Mouse (Mus musculus) forebrain, embryonic 16.5 days (tissue): ENCODE results near the gene Mgmt. TPM values are rescaled to one million over a fixed set of nuclear protein-coding genes. Genes with fewer than 3 reads are reported as not detected.

Experiments
- ATAC-seq: fragments of 200-750 bp; cut with Nextera tagmentation; 2 replicates; pipeline ENCODE4 v1.8.0; 2017; ENCODE audit warnings: mild to moderate bottlenecking, moderate library complexity
- H3K27ac ChIP-seq: fragments of 300-500 bp; sonication (generic); 2 replicates; pipeline ENCODE4 v1.5.1; 2014; ENCODE audit warnings: low read length, control low read depth
- H3K27me3 ChIP-seq: fragments of 300-500 bp; sonication (generic); replicated peaks from 2 replicates; pipeline ENCODE4 v1.6.1; 2014; ENCODE audit warnings: low read length; ENCODE audit not compliant: control insufficient read depth, insufficient read depth
- H3K36me3 ChIP-seq: fragments of 300-500 bp; sonication (generic); 2 replicates; pipeline ENCODE4 v1.6.1; 2014; ENCODE audit not compliant: control insufficient read depth, insufficient read depth
- H3K4me1 ChIP-seq: fragments of 300-500 bp; sonication (generic); replicated peaks from 2 replicates; pipeline ENCODE4 v1.6.1; 2014; ENCODE audit warnings: low read length; ENCODE audit not compliant: control insufficient read depth, insufficient read depth
- H3K4me2 ChIP-seq: fragments of 300-500 bp; sonication (generic); 2 replicates; pipeline ENCODE4 v1.6.1; 2014; ENCODE audit warnings: mild to moderate bottlenecking, low read length, control low read depth
- H3K4me3 ChIP-seq: fragments of 300-500 bp; sonication (generic); replicated peaks from 2 replicates; pipeline ENCODE4 v1.5.1; 2014; ENCODE audit warnings: mild to moderate bottlenecking, low read length, control low read depth
- H3K9ac ChIP-seq: fragments of 300-500 bp; sonication (generic); replicated peaks from 2 replicates; pipeline ENCODE4 v1.6.1; 2014; ENCODE audit warnings: low read depth, low read length, control low read depth
- H3K9me3 ChIP-seq: fragments of 300-500 bp; sonication (generic); 2 replicates; pipeline ENCODE4 v1.6.1; 2016; ENCODE audit warnings: low read length; ENCODE audit not compliant: control insufficient read depth
- WGBS: fragments of 180-500 bp; shearing (Covaris S2); extraction: QIAGEN DNeasy Blood & Tissue Kit; methylation state at CpG from one replicate; pipeline ENCODE4 v1.1.7; 2014; 5-methylcytosine and 5-hydroxymethylcytosine counted together
- polyA plus RNA-seq: library from polyadenylated mRNA; unstranded; fragments of >200 nt; fragmentation: Nextera tagmentation; extraction: Ambion mirVana; gene quantifications from 2 replicates; pipeline ENCODE4 v1.2.1, GENCODE M21; 2015

Gene Mgmt
- polyA plus RNA-seq, 1 experiment from 2014 or later, result 1.2 TPM

DNA sequence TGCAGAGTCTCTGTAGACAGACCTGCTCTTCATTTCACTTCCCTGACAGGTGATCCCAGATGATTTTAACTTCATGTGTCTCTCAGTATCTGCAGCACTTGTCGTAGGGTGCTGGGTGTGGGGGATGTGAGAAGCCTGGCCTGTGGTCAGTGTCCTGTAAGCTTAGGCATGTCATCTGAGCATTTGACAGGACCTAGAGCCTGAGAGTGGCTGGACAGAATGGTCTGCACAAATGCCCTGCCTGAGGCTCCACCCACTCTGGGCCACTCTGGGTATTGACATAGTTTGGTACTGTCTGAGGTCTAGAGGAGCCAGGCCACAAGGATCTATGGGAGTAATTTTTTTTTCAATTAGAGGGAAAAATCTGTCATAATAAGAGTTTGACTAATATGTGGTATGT is 942 bp downstream of the Mgmt start:
- no peak overlapping the region for H3K4me2 ChIP-seq
- no peaks in the 10 kb centered on the region for H3K27me3 ChIP-seq
- H3K9me3 ChIP-seq, result no peaks in the 10 kb centered on the region
- peaks cover 4% of the 10 kb centered on the region; the same call in 1 of the 2 replicates for H3K4me1 ChIP-seq
- 100% methylated on average over 1 of the region's 1 CpGs for WGBS
- H3K9ac ChIP-seq, result no peak overlapping the region
- H3K4me3 ChIP-seq, result no peak overlapping the region
- no peak overlapping the region for H3K27ac ChIP-seq
- H3K36me3 ChIP-seq, result no peaks in the 10 kb centered on the region
- no peak for ATAC-seq

DNA sequence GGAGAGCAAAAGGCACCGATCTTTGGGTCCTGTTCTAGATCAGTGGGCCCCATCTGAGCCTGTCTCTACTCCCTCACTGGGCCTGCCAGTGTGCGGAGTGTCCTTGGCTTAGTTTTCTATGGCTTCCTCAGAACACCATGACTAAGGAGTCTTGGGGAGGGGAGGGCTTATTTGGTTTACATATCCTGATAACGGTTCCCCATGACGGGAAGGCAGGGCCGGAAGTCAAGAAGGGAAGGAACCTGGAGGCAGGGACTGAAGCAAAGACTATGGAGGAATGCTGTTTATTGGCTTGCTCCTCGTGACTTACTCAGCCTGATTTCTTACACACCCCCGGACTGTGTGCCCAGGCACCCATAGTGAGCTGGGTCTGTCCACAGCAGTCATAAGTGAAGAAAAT is 1.4 kb downstream of the Mgmt start:
- no peak for ATAC-seq
- peaks cover 4% of the 10 kb centered on the region; the same call in 1 of the 2 replicates for H3K4me1 ChIP-seq
- H3K27me3 ChIP-seq, result no peaks in the 10 kb centered on the region
- H3K9ac ChIP-seq, result no peak overlapping the region
- H3K4me3 ChIP-seq, result no peak overlapping the region
- WGBS, result 98% methylated on average over 7 of the region's 7 CpGs
- H3K9me3 ChIP-seq, result no peaks in the 10 kb centered on the region
- no peaks in the 10 kb centered on the region for H3K36me3 ChIP-seq
- no peak overlapping the region for H3K27ac ChIP-seq
- H3K4me2 ChIP-seq, result no peak overlapping the region

DNA sequence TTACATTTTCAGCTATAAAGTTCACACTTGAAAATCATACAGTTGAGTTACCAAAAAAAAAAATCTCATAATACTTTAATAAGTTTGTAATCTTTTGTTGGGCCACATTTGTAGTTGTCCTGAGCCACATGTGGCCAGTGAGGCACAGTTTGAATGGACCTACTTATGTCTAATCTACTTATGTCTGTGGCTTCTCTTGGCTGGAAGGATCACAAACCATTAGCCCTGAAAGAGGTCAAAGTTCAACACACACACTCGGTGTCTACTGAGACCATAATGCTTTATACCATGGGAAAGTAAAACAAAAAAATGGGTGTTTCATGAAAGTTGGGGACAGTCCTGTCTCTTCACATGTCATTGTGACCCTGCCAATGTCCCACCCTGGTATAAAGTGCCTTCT is 3.1 kb downstream of the Mgmt start:
- Histone ChIP-seq H3K36me3 (no peaks in the 10 kb centered on the region), H3K9ac (no peak overlapping the region), H3K27me3 (no peaks in the 10 kb centered on the region), H3K4me1 (peaks cover 4% of the 10 kb centered on the region; the same call in 1 of the 2 replicates), H3K9me3 (no peaks in the 10 kb centered on the region), H3K4me2 (no peak overlapping the region), H3K27ac (no peak overlapping the region), H3K4me3 (no peak overlapping the region)
- WGBS, result 23% methylated on average over 1 of the region's 1 CpGs
- no peak for ATAC-seq

DNA sequence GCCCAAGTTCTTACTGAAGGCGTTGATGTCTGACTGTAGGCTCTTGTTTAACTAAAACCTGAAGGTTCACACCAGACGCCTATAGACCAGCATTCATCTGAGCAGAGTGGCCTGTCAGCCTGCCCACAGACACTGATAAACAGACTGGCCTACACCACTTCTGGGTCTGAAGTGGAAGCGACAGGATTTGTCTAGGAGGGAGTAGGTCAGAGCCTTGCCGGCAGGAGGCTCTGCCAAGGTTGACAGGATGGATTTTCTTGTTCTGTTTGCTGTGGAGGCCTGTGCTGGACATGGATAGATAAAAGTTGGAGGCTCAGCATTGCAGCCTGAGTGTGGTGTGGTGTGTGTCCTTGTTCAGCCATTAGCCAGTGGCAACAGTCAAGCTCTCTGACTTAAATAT is 3.6 kb downstream of the Mgmt start:
- Histone ChIP-seq H3K9me3 (no peaks in the 10 kb centered on the region), H3K36me3 (no peaks in the 10 kb centered on the region), H3K27ac (no peak overlapping the region), H3K4me1 (peaks cover 4% of the 10 kb centered on the region; the same call in 1 of the 2 replicates), H3K4me3 (no peak overlapping the region), H3K9ac (no peak overlapping the region), H3K27me3 (no peaks in the 10 kb centered on the region), H3K4me2 (no peak overlapping the region)
- 86% methylated on average over 4 of the region's 4 CpGs for WGBS
- no peak for ATAC-seq

DNA sequence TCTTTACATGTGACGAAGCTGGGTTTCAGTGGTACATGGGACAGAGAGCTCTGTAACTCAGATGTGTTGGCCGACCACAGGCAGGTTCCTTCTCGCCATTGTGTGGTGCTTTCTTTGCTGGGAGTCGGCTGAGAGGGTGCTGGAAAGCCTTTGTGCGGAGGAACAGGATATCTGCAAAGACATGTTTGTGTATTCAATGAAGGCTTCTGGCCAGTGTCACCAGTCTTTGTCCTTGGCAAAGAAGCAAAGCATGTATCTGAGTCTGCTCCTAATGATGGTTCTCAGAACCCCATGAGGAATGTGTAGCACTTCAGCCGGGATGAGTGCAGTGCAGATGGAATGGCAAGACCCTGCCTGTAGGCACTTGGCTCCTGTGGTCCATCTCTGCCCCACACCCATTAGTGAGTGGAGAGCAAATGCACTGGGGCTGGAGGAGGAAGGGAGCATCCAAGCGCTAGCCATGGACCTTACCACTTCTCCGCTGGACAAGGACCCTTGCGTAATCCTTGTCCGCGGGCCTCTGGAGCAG is 14.3 kb downstream of the Mgmt start:
- 90% methylated on average over 11 of the region's 11 CpGs for WGBS
- Histone ChIP-seq H3K27ac (no peak overlapping the region), H3K4me2 (no peak overlapping the region), H3K9me3 (no peaks in the 10 kb centered on the region), H3K4me3 (no peak overlapping the region), H3K4me1 (no peaks in the 10 kb centered on the region), H3K27me3 (no peaks in the 10 kb centered on the region), H3K9ac (no peak overlapping the region), H3K36me3 (no peaks in the 10 kb centered on the region)
- ATAC-seq, result no peak

DNA sequence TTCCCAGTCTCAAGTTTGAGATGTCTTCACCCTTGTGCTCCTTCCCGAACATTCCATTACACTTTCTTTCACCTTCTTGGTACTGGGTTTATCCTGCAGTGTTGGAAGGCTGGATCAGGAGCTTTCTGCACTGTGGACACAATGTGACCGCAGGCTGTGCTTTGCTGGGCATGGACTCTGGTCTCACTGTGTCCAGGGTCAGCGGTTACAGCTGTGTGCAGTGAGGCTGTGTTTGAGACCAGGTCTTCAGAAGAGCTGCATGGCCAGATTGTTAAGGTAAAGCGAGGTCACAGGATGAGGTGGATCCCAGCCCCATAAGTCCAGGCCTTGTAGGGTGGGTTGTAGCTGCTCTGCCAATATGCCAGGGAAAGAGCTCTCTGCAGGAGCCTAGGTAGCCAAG is 18.5 kb downstream of the Mgmt start:
- ATAC-seq, result no peak
- Histone ChIP-seq H3K36me3 (no peaks in the 10 kb centered on the region), H3K9ac (no peak overlapping the region), H3K4me2 (no peak overlapping the region), H3K4me1 (no peaks in the 10 kb centered on the region), H3K9me3 (no peaks in the 10 kb centered on the region), H3K27ac (no peak overlapping the region), H3K27me3 (no peaks in the 10 kb centered on the region), H3K4me3 (no peak overlapping the region)
- 97% methylated on average over 4 of the region's 4 CpGs for WGBS

DNA sequence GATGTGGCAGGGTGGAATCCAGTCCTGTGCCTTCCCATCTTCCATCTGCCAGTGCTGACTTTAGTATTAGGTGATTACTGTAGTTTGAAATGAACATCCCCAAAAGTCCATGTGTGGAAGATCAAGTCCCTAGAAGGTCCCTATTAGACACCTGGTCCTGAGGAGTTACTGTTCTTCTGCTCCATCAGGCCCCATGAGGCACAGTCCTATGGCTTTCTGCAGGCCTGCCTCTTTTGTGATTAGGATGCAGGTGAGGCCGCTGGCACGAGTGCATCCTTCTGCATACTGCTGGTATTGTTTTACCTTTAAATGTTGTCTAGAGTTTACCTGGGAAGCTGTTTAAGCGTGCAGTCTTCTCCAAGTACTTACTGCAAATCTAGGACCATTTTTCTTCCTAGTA is 21.6 kb downstream of the Mgmt start:
- no peak overlapping the region for H3K9ac ChIP-seq
- no peaks in the 10 kb centered on the region for H3K4me1 ChIP-seq
- no peak overlapping the region for H3K27ac ChIP-seq
- no peaks in the 10 kb centered on the region for H3K27me3 ChIP-seq
- ATAC-seq, result no peak
- no peaks in the 10 kb centered on the region for H3K9me3 ChIP-seq
- 86% methylated on average over 3 of the region's 3 CpGs for WGBS
- no peak overlapping the region for H3K4me2 ChIP-seq
- H3K4me3 ChIP-seq, result no peak overlapping the region
- H3K36me3 ChIP-seq, result no peaks in the 10 kb centered on the region

DNA sequence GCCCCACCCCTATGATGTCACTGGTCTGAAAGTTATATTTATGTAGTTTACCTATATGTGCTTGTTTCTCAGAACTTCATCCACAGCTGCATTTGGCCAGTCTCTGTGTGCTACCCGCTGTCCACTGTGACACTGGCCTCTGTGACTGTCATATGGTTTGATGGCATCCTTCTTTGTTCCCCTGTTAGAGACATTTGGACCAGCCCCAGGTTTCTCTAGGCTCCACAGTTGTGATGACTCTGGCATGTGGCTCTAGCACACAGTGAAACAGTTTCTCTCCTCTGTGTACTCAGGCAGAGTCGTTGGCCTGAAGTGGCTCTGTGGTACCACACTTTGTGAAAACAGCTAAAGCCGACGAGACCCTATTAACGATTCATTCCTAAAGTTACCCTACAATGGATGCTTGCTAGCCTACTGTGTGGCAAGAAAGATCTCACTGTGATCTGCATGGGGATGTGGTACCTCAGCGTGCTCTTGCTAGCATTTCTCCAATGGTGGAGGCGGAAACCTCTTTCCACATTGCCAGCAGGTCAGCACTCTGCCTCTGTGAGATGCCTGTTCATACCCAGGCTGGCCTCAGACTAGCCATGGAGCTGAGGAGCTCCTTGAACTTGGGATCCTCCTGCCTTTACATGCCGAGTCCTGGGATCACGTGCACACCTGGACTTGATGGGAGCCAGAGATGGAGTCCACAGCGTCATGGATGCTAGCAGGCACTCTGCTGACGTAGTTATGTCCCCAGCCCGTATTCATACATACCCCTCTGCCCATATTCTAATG is 26.8 kb downstream of the Mgmt start:
- Histone ChIP-seq H3K4me2 (no peak overlapping the region), H3K27me3 (no peaks in the 10 kb centered on the region)
- 89% methylated on average over 12 of the region's 12 CpGs for WGBS

DNA sequence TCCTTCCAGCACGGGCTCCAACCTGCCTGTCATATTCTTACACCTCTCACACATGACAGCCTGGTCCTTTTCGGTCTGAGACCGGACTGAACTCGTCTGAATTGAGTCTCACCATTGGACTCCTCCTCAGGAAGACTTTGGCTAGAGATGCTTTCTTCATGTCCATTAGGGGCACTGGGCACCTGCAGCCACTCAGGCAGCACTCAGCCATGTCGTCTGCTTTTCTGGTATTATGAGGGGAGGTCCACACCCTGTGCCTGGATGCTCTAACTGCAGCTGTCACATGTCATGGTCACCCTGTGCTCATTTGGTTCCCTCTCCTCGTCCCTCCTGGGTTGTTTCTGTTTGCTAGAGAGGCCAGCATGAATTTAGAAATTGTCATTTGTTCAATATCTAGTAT is 27.8 kb downstream of the Mgmt start:
- ATAC-seq, result no peak
- Histone ChIP-seq H3K4me1 (no peaks in the 10 kb centered on the region), H3K4me2 (no peak overlapping the region), H3K27me3 (no peaks in the 10 kb centered on the region), H3K27ac (no peak overlapping the region), H3K9me3 (no peaks in the 10 kb centered on the region), H3K4me3 (no peak overlapping the region), H3K9ac (no peak overlapping the region), H3K36me3 (no peaks in the 10 kb centered on the region)
- 89% methylated on average over 6 of the region's 6 CpGs for WGBS

More for the DNA sequence above, 26.8 kb downstream of the Mgmt start:
- Histone ChIP-seq H3K9ac (no peak overlapping the region), H3K4me1 (no peaks in the 10 kb centered on the region), H3K36me3 (no peaks in the 10 kb centered on the region), H3K9me3 (no peaks in the 10 kb centered on the region), H3K27ac (no peak overlapping the region), H3K4me3 (no peak overlapping the region)
- no peak for ATAC-seq
